Mouse (Mus musculus) kidney, postnatal 0 days (tissue): Measurements from ENCODE around the gene Dnajc28. TPM values are rescaled to one million over a fixed set of nuclear protein-coding genes. Genes with fewer than 3 reads are reported as not detected.

Experiments
- ATAC-seq: fragments of 200-750 bp; cut with Nextera tagmentation; replicated peaks from 2 replicates; pipeline ENCODE4 v1.8.0; 2017; ENCODE audit warnings: low read depth, moderate number of reproducible peaks, moderate TSS enrichment, moderate library complexity; ENCODE audit not compliant: low FRiP score
- DNase-seq: peaks from one replicate; pipeline ENCODE4 v3.0.0-alpha.2; 2016; ENCODE audit warnings: low spot score
- H3K27ac ChIP-seq: fragments of 300-500 bp; sonication (generic); 2 replicates; pipeline ENCODE4 v1.5.1; 2014; ENCODE audit warnings: mild to moderate bottlenecking
- H3K27me3 ChIP-seq: fragments of 300-500 bp; sonication (generic); 2 replicates; pipeline ENCODE4 v1.6.1; 2014; ENCODE audit warnings: low read length, mixed read lengths; ENCODE audit not compliant: insufficient read depth
- H3K36me3 ChIP-seq: fragments of 300-500 bp; sonication (generic); 2 replicates; pipeline ENCODE4 v1.6.1; 2014; ENCODE audit warnings: low read length, mixed read lengths; ENCODE audit not compliant: insufficient read depth
- H3K4me1 ChIP-seq: fragments of 300-500 bp; sonication (generic); replicated peaks from 2 replicates; pipeline ENCODE4 v1.6.1; 2014; ENCODE audit warnings: antibody characterized with exemption, low read length, mixed read lengths; ENCODE audit not compliant: insufficient read depth
- H3K4me2 ChIP-seq: fragments of 300-500 bp; sonication (generic); 2 replicates; pipeline ENCODE4 v1.6.1; 2014; ENCODE audit warnings: mild to moderate bottlenecking, low read length, moderate library complexity, mixed read lengths
- H3K4me3 ChIP-seq: fragments of 300-500 bp; sonication (generic); replicated peaks from 2 replicates; pipeline ENCODE4 v1.5.1; 2014; ENCODE audit warnings: low read depth, low read length
- H3K9ac ChIP-seq: fragments of 300-500 bp; sonication (generic); 2 replicates; pipeline ENCODE4 v1.6.1; 2014; ENCODE audit warnings: low read depth, low read length
- H3K9me3 ChIP-seq: fragments of 300-500 bp; sonication (generic); replicated peaks from 2 replicates; pipeline ENCODE4 v1.6.1; 2016; ENCODE audit warnings: low read length, inconsistent platforms, mixed read lengths
- CTCF ChIP-seq: IDR thresholded peaks from 2 replicates; pipeline ENCODE4 v1.5.1; 2016; ENCODE audit warnings: antibody characterized with exemption, low read depth, mild to moderate bottlenecking, moderate library complexity
- WGBS: fragments of 180-500 bp; shearing (Covaris S2); extraction: QIAGEN DNeasy Blood & Tissue Kit; methylation state at CpG from one replicate; pipeline ENCODE4 v1.1.7; 2014; 5-methylcytosine and 5-hydroxymethylcytosine counted together
- polyA plus RNA-seq: library from polyadenylated mRNA; unstranded; fragments of >200 nt; fragmentation: Nextera tagmentation; extraction: Ambion mirVana; gene quantifications from 2 replicates; pipeline ENCODE4 v1.2.1, GENCODE M21; 2015

Gene Dnajc28
- polyA plus RNA-seq, 1 experiment from 2014 or later, result 4.4 TPM

DNA sequence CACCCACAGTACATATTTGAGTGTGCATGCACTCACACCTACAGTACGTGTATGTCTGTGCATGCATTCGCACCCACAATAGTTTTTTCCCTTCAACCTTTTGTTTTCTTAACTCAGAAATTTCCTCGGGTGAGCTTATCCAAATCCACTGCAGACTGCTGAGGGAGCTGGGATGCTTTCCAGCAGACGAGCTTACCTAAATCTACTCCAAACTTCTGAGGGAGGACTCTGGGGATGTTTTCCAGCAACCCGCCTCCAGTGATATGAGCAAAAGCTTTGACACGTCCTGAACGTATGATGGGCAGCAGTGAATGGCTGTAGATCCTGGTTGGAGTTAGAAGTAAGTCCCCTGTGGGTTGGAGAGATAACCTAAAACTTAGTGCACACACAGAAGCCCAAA, 9.0 kb upstream of the Dnajc28 start:
- DNase-seq (no peak), ATAC-seq (no peak)
- H3K9me3 ChIP-seq, result no peaks in the 10 kb centered on the region
- H3K4me3 ChIP-seq, result no peak overlapping the region
- TF ChIP-seq CTCF, result no peak
- no peak overlapping the region for H3K27ac ChIP-seq
- 81% methylated on average over 7 of the region's 7 CpGs for WGBS
- no peak overlapping the region for H3K9ac ChIP-seq
- no peaks in the 10 kb centered on the region for H3K4me1 ChIP-seq
- H3K36me3 ChIP-seq, result peaks cover 63% of the 10 kb centered on the region
- H3K27me3 ChIP-seq, result no peaks in the 10 kb centered on the region
- H3K4me2 ChIP-seq, result no peak overlapping the region

GRCm38 (mm10) chr16:91623074-91623473, 4.2 kb upstream of the Dnajc28 start:
- ATAC-seq, result no peak
- no peak for DNase-seq
- Histone ChIP-seq H3K4me1 (no peaks in the 10 kb centered on the region), H3K9ac (no peak overlapping the region), H3K27me3 (no peaks in the 10 kb centered on the region), H3K27ac (no peak overlapping the region), H3K4me3 (no peak overlapping the region), H3K4me2 (no peak overlapping the region), H3K36me3 (peaks cover 53% of the 10 kb centered on the region), H3K9me3 (no peaks in the 10 kb centered on the region)
- WGBS, result 93% methylated on average over 9 of the region's 9 CpGs
- no peak for TF ChIP-seq CTCF

DNA sequence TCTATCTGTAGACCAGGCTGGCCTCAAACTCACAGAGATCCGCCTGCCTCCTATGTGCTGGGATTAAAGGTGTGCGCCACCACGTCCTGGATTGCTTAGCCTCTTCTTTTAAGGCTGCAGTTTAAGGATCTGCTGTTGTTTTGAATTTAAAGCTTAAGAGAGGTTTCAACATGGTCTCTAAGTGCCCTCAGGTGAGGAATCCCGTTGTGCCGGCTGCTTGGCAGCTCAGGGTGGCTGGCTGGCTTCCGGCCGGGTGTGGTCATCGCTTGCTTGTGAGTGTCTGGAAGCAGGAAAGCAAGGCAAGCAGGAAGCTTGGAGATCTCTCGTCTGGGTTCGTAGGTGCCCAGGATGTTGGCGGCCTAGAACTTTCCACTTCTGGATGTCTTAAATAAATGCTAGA, 2.2 kb upstream of the Dnajc28 start:
- ATAC-seq (no peak), DNase-seq (no peak)
- Histone ChIP-seq H3K9me3 (no peaks in the 10 kb centered on the region), H3K9ac (no peak overlapping the region), H3K4me1 (no peaks in the 10 kb centered on the region), H3K27ac (no peak overlapping the region), H3K27me3 (no peaks in the 10 kb centered on the region), H3K36me3 (peaks cover 40% of the 10 kb centered on the region; the same call in 1 of the 2 replicates), H3K4me3 (no peak overlapping the region), H3K4me2 (no peak overlapping the region)
- TF ChIP-seq CTCF, result no peak
- WGBS, result 93% methylated on average over 11 of the region's 11 CpGs

DNA sequence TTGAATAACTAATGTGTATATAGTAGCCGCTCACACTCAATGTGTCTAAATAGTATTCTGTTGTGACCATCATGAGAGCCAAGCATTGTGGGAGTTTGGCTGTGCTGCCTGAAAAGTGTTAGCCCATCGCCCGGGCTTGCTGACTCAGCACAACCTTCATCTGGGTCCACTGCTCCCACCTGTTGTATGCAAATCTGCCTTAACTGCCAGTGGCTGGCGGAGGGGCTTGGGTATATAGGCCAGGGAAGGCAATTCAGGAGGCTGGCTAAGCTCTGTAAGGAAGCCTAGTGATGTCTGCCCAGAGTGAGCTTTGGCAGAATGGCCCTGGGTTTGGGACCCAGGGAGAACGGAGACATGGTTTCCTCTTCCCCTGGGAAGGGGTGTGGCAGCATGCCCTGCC, 1.4 kb upstream of the Dnajc28 start:
- no peak for DNase-seq
- Histone ChIP-seq H3K9me3 (no peaks in the 10 kb centered on the region), H3K36me3 (peaks cover 33% of the 10 kb centered on the region; the same call in 1 of the 2 replicates), H3K4me1 (no peaks in the 10 kb centered on the region), H3K9ac (no peak overlapping the region), H3K27ac (no peak overlapping the region), H3K4me3 (no peak overlapping the region), H3K27me3 (no peaks in the 10 kb centered on the region), H3K4me2 (no peak overlapping the region)
- 85% methylated on average over 5 of the region's 5 CpGs for WGBS
- TF ChIP-seq CTCF, result no peak
- ATAC-seq, result no peak

DNA sequence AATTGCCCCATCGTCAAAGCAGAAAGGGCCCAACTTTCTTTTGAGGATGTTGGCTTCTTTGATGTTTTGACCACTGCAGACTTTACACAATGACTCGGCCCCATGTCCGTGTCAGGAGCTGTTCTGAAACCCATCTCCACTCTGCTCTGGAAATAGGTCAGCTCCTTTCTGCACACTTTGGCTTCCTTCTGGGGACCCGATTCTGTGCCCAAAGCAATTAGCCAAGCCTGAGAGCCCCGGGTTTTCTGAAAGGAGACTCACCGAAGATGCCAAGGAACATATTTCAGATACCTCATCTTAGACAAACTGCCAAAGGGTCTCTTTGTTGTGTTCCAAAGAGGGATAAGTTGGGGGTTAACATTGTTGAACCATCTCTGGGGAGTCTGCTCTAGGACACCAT, 4.3 kb downstream of the Dnajc28 start:
- Histone ChIP-seq H3K4me3 (no peak overlapping the region), H3K36me3 (no peaks in the 10 kb centered on the region), H3K9ac (no peak overlapping the region), H3K4me2 (no peak overlapping the region), H3K4me1 (no peaks in the 10 kb centered on the region), H3K27me3 (no peaks in the 10 kb centered on the region), H3K27ac (no peak overlapping the region), H3K9me3 (no peaks in the 10 kb centered on the region)
- no peak for ATAC-seq
- DNase-seq, result no peak
- TF ChIP-seq CTCF, result no peak
- 78% methylated on average over 6 of the region's 6 CpGs for WGBS

- 52% methylated on average over 5 of the region's 5 CpGs for WGBS
These were observed 6.3 kb downstream of the Dnajc28 start for GRCm38 (mm10) chr16:91612525-91612924.

DNA sequence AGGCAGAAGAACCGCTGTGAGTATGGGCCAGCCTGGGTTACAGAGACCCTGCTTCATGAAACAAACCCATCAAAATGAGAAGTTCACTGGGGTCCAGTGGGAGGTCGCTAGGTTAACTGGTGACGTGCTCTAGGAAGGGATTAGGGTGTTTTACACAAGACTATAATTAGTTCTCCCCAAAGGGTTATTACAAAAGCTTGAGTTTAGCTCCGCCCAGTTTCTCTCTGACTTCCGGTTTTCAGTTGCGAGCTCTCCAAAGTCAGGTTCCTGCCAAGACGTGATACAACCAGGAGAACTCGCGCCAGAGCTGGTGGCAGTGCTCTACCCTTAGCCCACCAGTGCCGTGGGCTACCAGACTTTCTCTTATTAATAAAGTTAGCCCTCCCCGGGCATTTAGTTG, 7.6 kb downstream of the Dnajc28 start:
- no peak for DNase-seq
- no peak overlapping the region for H3K4me2 ChIP-seq
- 76% methylated on average over 11 of the region's 11 CpGs for WGBS
- no peaks in the 10 kb centered on the region for H3K36me3 ChIP-seq
- H3K4me3 ChIP-seq, result no peak overlapping the region
- ATAC-seq, result no peak
- H3K4me1 ChIP-seq, result no peaks in the 10 kb centered on the region
- H3K9me3 ChIP-seq, result no peaks in the 10 kb centered on the region
- no peak overlapping the region for H3K9ac ChIP-seq
- H3K27ac ChIP-seq, result no peak overlapping the region
- TF ChIP-seq CTCF, result no peak
- no peaks in the 10 kb centered on the region for H3K27me3 ChIP-seq

More at GRCm38 (mm10) chr16:91612525-91612924, 6.3 kb downstream of the Dnajc28 start:
- Histone ChIP-seq H3K4me3 (no peak overlapping the region), H3K9ac (no peak overlapping the region), H3K4me2 (no peak overlapping the region), H3K36me3 (no peaks in the 10 kb centered on the region), H3K27me3 (no peaks in the 10 kb centered on the region), H3K9me3 (no peaks in the 10 kb centered on the region), H3K4me1 (no peaks in the 10 kb centered on the region), H3K27ac (no peak overlapping the region)
- no peak for TF ChIP-seq CTCF
- ATAC-seq (no peak), DNase-seq (no peak)
